Mouse (Mus musculus) cortical plate, adult 2 months (tissue): Measurements from ENCODE around the gene Adamts15.

ENCODE experiments used
- CTCF ChIP-seq: fragments of 200-500 bp; IDR thresholded peaks from 2 replicates; pipeline ENCODE4 v1.5.1; 2011; ENCODE audit warnings: mild to moderate bottlenecking, control low read depth, low read length; ENCODE audit not compliant: insufficient read depth; ENCODE audit errors: extremely low read depth
- POLR2A ChIP-seq: fragments of 200-500 bp; IDR thresholded peaks from 2 replicates; pipeline ENCODE4 v1.6.1; 2011; ENCODE audit warnings: mild to moderate bottlenecking, low read length, control low read depth; ENCODE audit not compliant: insufficient read depth; ENCODE audit errors: extremely low read depth

DNA sequence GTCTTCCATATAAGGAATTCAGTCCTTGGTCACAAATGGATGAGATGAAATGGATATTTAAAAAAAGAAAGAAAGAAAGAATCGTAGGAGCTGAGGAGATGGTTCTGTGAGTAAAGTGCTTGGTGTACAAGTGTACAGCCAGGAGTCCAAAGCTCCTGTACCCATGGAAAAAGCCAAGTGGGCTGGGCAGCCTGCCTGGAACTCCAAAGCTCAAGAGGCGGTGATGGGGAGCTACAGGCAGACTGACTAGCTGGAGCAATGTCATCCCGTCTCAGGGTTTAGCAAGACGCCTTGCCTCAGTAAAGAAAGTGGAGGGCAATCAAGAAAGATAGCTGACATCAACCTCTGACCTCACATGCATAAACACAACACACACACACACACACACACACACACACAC is 41.5 kb upstream of the Adamts15 start:
- no peak for TF ChIP-seq CTCF
- no peak for TF ChIP-seq POLR2A
